Mouse (Mus musculus) cerebellum, adult 2 months (tissue): ENCODE measurements around the gene Prkaa2.

Experiments used
- CTCF ChIP-seq: fragments of 200-500 bp; IDR thresholded peaks from 2 replicates; pipeline ENCODE4 v1.5.1; 2011; ENCODE audit warnings: low read depth, mild to moderate bottlenecking, control low read depth, low read length, moderate library complexity, borderline replicate concordance; ENCODE audit not compliant: insufficient read depth
- POLR2A ChIP-seq: fragments of 200-500 bp; IDR thresholded peaks from 2 replicates; pipeline ENCODE4 v1.6.1; 2011; ENCODE audit warnings: low read length, control low read depth, borderline replicate concordance; ENCODE audit not compliant: insufficient read depth

- TF ChIP-seq CTCF (no peak), POLR2A (no peak)
These were observed 3.8 kb upstream of the Prkaa2 start for GRCm38 (mm10) chr4:105113468-105113867.
